Mouse (Mus musculus) kidney, postnatal 10 days (tissue): ENCODE measurements around the gene Dmwd.
"Not testable (repeated sequence)": the region's sequence is repeated elsewhere in the genome, so short reads cannot be mapped to it uniquely, and the experiment has no call there.

Experiments used
- DNase-seq: peaks from one replicate; pipeline ENCODE4 v3.0.0; 2021; ENCODE audit warnings: mixed read lengths

Dmwd gene

GRCm38 (mm10) chr7:19075723-19076585 lies at the start of gene Dmwd:
Dmwd (plus strand) TSS chr7:19076227.
- peak; percentile 98 for DNase-seq

- no peak for DNase-seq
Measured at GRCm38 (mm10) chr7:19028067-19028466, 48.0 kb upstream of the Dmwd start.

- peak; percentile 77 for DNase-seq
Measured at GRCm38 (mm10) chr7:19029084-19029653, 46.9 kb upstream of the Dmwd start.

GRCm38 (mm10) chr7:19031641-19032040 lies 44.4 kb upstream of the Dmwd start:
- DNase-seq = no peak

- no peak for DNase-seq
Measured at GRCm38 (mm10) chr7:19044616-19045015, 31.4 kb upstream of the Dmwd start.

GRCm38 (mm10) chr7:19046286-19047069 lies 29.5 kb upstream of the Dmwd start:
- DNase-seq = no peak

GRCm38 (mm10) chr7:19048006-19048527 lies 28.0 kb upstream of the Dmwd start:
- DNase-seq = no peak

GRCm38 (mm10) chr7:19049252-19049651 lies 26.8 kb upstream of the Dmwd start:
- no peak for DNase-seq

- DNase-seq = no peak
Measured at GRCm38 (mm10) chr7:19050172-19050571, 25.9 kb upstream of the Dmwd start.

GRCm38 (mm10) chr7:19051161-19051560 lies 24.9 kb upstream of the Dmwd start:
- DNase-seq = no peak

GRCm38 (mm10) chr7:19052345-19053135 lies 23.5 kb upstream of the Dmwd start:
- DNase-seq = no peak

- no peak for DNase-seq
Measured at GRCm38 (mm10) chr7:19053136-19053532, 22.9 kb upstream of the Dmwd start.

- DNase-seq = peak; percentile 76
Measured at GRCm38 (mm10) chr7:19054047-19054776, 21.8 kb upstream of the Dmwd start, which contains the start of gene Rsph6a. Rsph6a (plus strand) TSS chr7:19054690.

- no peak for DNase-seq
Measured at GRCm38 (mm10) chr7:19054777-19055076, 21.3 kb upstream of the Dmwd start.

- no peak for DNase-seq
Measured at GRCm38 (mm10) chr7:19055108-19055507, 20.9 kb upstream of the Dmwd start.

GRCm38 (mm10) chr7:19057405-19057804 lies 18.6 kb upstream of the Dmwd start:
- DNase-seq = no peak

- DNase-seq = no peak
Measured at GRCm38 (mm10) chr7:19065896-19066295, 10.1 kb upstream of the Dmwd start.

GRCm38 (mm10) chr7:19067063-19067462 lies 9.0 kb upstream of the Dmwd start:
- DNase-seq = no peak

- DNase-seq = no peak
Measured at GRCm38 (mm10) chr7:19067935-19068334, 8.1 kb upstream of the Dmwd start.

- DNase-seq = peak; percentile 86
Measured at GRCm38 (mm10) chr7:19068707-19069106, 7.3 kb upstream of the Dmwd start.

- DNase-seq = peak; percentile 37
Measured at GRCm38 (mm10) chr7:19069500-19069899, 6.5 kb upstream of the Dmwd start.

GRCm38 (mm10) chr7:19071024-19071423 lies 5.0 kb upstream of the Dmwd start:
- not testable (repeated sequence) for DNase-seq
